8 mouse cellular contexts compared by ENCODE assay signal in the genomic region with DNA sequence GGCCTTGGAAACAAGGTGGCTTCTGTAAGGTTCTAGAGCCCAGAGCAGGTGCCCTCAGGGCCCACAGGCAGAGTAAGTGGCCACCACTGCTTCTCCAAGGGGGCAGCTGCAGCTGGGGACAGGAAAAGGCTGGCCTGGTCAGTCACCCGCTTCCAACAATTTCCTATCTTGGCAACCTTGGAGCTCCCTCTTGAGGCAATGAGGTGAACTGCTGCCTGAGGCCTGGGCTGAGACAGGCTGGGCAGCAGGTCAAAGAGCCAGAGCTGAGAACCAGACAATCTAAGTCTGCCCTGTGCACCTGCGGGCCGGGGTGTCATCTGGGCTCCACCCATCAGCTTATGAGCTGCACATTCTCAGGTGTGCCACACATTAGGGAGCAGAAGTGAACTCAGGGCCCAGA. TPM values are rescaled to one million over a fixed set of nuclear protein-coding genes. Genes with fewer than 3 reads are reported as not detected.
DNase-seq lines count a peak whose midpoint lies in the region; ATAC-seq and TF ChIP-seq lines count a peak whose summit lies in the region.

No protein-coding gene starts in this region.

- 0 out of 2 replicates have a peak, but pooled peaks cover 4% of the 10 kb centered on the region for H3K4me1 ChIP-seq in hindbrain, embryonic 10.5 days (replicated peaks)
- no peaks in the 10 kb centered on the region for H3K4me1 ChIP-seq in hindbrain, embryonic 16.5 days (ENCODE audit: control insufficient read depth, insufficient read depth, low read depth, low read length)
- H3K4me1 ChIP-seq in intestine, postnatal 0 days (replicated peaks; ENCODE audit: control insufficient read depth, insufficient read depth, low read length) = no peaks in the 10 kb centered on the region
- no peaks in the 10 kb centered on the region for H3K4me1 ChIP-seq in midbrain, postnatal 0 days (ENCODE audit: insufficient read depth, low read length)

- peak; percentile 86 for DNase-seq in hindbrain, embryonic 10.5 days (ENCODE audit: low spot score)
- DNase-seq in cerebellum, adult 9-11 months = peak; percentile 69
- peak; percentile 87 for DNase-seq in gastrocnemius, postnatal 10 days
- peak; percentile 75 to 82 for DNase-seq in left cerebral cortex, postnatal 14 days (ENCODE audit: low spot score in 2 of 2)
- peak; percentile 63 for DNase-seq in midbrain, postnatal 0 days (ENCODE audit: low spot score)
- peak; percentile 69 to 88 for DNase-seq in spleen, postnatal 4 days (ENCODE audit: low spot score in 2 of 2)

- no peaks in the 10 kb centered on the region; the same call in 1 of the 2 replicates for H3K27me3 ChIP-seq in hindbrain, embryonic 10.5 days (ENCODE audit: insufficient read depth, poor library complexity, severe bottlenecking)
- H3K27me3 ChIP-seq in hindbrain, embryonic 16.5 days (replicated peaks; ENCODE audit: control insufficient read depth, insufficient read depth, low read length) = no peaks in the 10 kb centered on the region; the same call in 1 of the 2 replicates
- no peaks in the 10 kb centered on the region for H3K27me3 ChIP-seq in intestine, postnatal 0 days (replicated peaks; ENCODE audit: control insufficient read depth, insufficient read depth, low read length)
- H3K27me3 ChIP-seq in midbrain, postnatal 0 days (ENCODE audit: insufficient read depth, low read length) = no peaks in the 10 kb centered on the region

- no peak overlapping the region for H3K4me2 ChIP-seq in hindbrain, embryonic 16.5 days (ENCODE audit: low read length)
- no peak overlapping the region for H3K4me2 ChIP-seq in intestine, postnatal 0 days (replicated peaks; ENCODE audit: low read depth)
- no peak overlapping the region for H3K4me2 ChIP-seq in midbrain, postnatal 0 days (ENCODE audit: low read depth, low read length, poor library complexity, severe bottlenecking)

- H3K36me3 ChIP-seq in hindbrain, embryonic 10.5 days = no peaks in the 10 kb centered on the region
- H3K36me3 ChIP-seq in hindbrain, embryonic 16.5 days (ENCODE audit: control insufficient read depth, insufficient read depth, low read length) = no peaks in the 10 kb centered on the region
- no peaks in the 10 kb centered on the region for H3K36me3 ChIP-seq in intestine, postnatal 0 days (ENCODE audit: control insufficient read depth, insufficient read depth)
- H3K36me3 ChIP-seq in midbrain, postnatal 0 days (ENCODE audit: insufficient read depth, low read length) = no peaks in the 10 kb centered on the region

- H3K4me3 ChIP-seq in hindbrain, embryonic 10.5 days = no peak overlapping the region
- no peak overlapping the region for H3K4me3 ChIP-seq in hindbrain, embryonic 16.5 days (ENCODE audit: low read length)
- H3K4me3 ChIP-seq in intestine, postnatal 0 days (ENCODE audit: low read depth, low read length) = no peak overlapping the region
- H3K4me3 ChIP-seq in midbrain, postnatal 0 days (ENCODE audit: low read depth, low read length) = no peak overlapping the region

- intact Hi-C loops in left cerebral cortex, postnatal 14 days (cut with DNase I) = loop anchor here (2.0 kb wide), 1 partner anchor 52 kb away; no protein-coding TSS in a partner anchor

- TF ChIP-seq CTCF in intestine, postnatal 0 days (IDR thresholded peaks at IDR 0.05; ENCODE audit: low read depth) = peak; percentile 95
- TF ChIP-seq CTCF in midbrain, postnatal 0 days (IDR thresholded peaks at IDR 0.05) = peak; percentile 87

- H3K9me3 ChIP-seq in hindbrain, embryonic 10.5 days = no peaks in the 10 kb centered on the region
- no peaks in the 10 kb centered on the region for H3K9me3 ChIP-seq in hindbrain, embryonic 16.5 days (ENCODE audit: control insufficient read depth, low read length)
- no peaks in the 10 kb centered on the region for H3K9me3 ChIP-seq in intestine, postnatal 0 days (ENCODE audit: control insufficient read depth)
- no peaks in the 10 kb centered on the region for H3K9me3 ChIP-seq in midbrain, postnatal 0 days (ENCODE audit: low read length)

- 30% methylated on average over 3 of the region's 3 CpGs for WGBS in hindbrain, embryonic 10.5 days
- WGBS in hindbrain, embryonic 16.5 days = 22% methylated on average over 3 of the region's 3 CpGs
- 11% methylated on average over 3 of the region's 3 CpGs for WGBS in intestine, postnatal 0 days
- 32% methylated on average over 3 of the region's 3 CpGs for WGBS in midbrain, postnatal 0 days

- H3K27ac ChIP-seq in hindbrain, embryonic 10.5 days = 0 out of 2 replicates have a peak overlapping the region, but pooled peaks have one; percentile 16
- no peak overlapping the region for H3K27ac ChIP-seq in hindbrain, embryonic 16.5 days (ENCODE audit: low read depth, low read length)
- no peak overlapping the region for H3K27ac ChIP-seq in intestine, postnatal 0 days (ENCODE audit: low read depth, low read length)
- no peak overlapping the region for H3K27ac ChIP-seq in midbrain, postnatal 0 days (ENCODE audit: low read depth, low read length)

- H3K9ac ChIP-seq in hindbrain, embryonic 16.5 days (ENCODE audit: low read depth, low read length) = no peak overlapping the region
- no peak overlapping the region for H3K9ac ChIP-seq in intestine, postnatal 0 days (ENCODE audit: low read depth, low read length)
- H3K9ac ChIP-seq in midbrain, postnatal 0 days (replicated peaks; ENCODE audit: low read length, poor library complexity, severe bottlenecking) = no peak overlapping the region

- no peak for ATAC-seq in hindbrain, embryonic 16.5 days
- ATAC-seq in intestine, postnatal 0 days = peak; percentile 45; the same call in 1 of the 2 replicates
- no peak; the same call in 1 of the 2 replicates for ATAC-seq in midbrain, postnatal 0 days (ENCODE audit: low FRiP score)

RNA-seq across cellular contexts. Expression of gene Cx3cr1, which starts 3.5 kb away (rescaled TPM):
- polyA plus RNA-seq in hindbrain, embryonic 10.5 days (2016; fragmentation: Nextera tagmentation; extraction: Ambion mirVana) = 6.3 and 8.2 TPM in 2 replicates
- polyA plus RNA-seq in hindbrain, embryonic 16.5 days (2015; fragmentation: Nextera tagmentation; extraction: Ambion mirVana) = 10.0 and 10.3 TPM in 2 replicates
- total RNA-seq in gastrocnemius, postnatal 10 days (2021) = 1 to 10 TPM; 2.0 to 3.2 TPM
- polyA plus RNA-seq in intestine, postnatal 0 days (2015; fragmentation: Nextera tagmentation; extraction: Ambion mirVana) = 5.4 and 6.5 TPM in 2 replicates
- 10 to 100 TPM; 34.9 to 36.7 TPM for total RNA-seq in left cerebral cortex, postnatal 14 days (2021)
- total RNA-seq in midbrain, postnatal 0 days (2014; rRNA removed) = 12.6 and 19.3 TPM in 2 replicates
- polyA plus RNA-seq in midbrain, postnatal 0 days (2015; fragmentation: Nextera tagmentation; extraction: Ambion mirVana) = 6.8 and 9.0 TPM in 2 replicates

RNA-seq across cellular contexts. Expression of gene Ccr8, which starts 18.7 kb away (rescaled TPM):
- polyA plus RNA-seq in hindbrain, embryonic 10.5 days (2016; fragmentation: Nextera tagmentation; extraction: Ambion mirVana) = not detected in 2 replicates
- not detected in 2 replicates for polyA plus RNA-seq in hindbrain, embryonic 16.5 days (2015; fragmentation: Nextera tagmentation; extraction: Ambion mirVana)
- total RNA-seq in gastrocnemius, postnatal 10 days (2021) = under 1 TPM in 1 of 2 experiments, not detected in 1; 0.23 TPM
- polyA plus RNA-seq in intestine, postnatal 0 days (2015; fragmentation: Nextera tagmentation; extraction: Ambion mirVana) = 0.25 and 0.42 TPM in 2 replicates
- not detected for total RNA-seq in left cerebral cortex, postnatal 14 days (2021)
- not detected in 2 replicates for total RNA-seq in midbrain, postnatal 0 days (2014; rRNA removed)
- not detected in 2 replicates for polyA plus RNA-seq in midbrain, postnatal 0 days (2015; fragmentation: Nextera tagmentation; extraction: Ambion mirVana)

RNA-seq across cellular contexts. Expression of gene Slc25a38, which starts 37.0 kb away (rescaled TPM):
- polyA plus RNA-seq in hindbrain, embryonic 10.5 days (2016; fragmentation: Nextera tagmentation; extraction: Ambion mirVana) = 41.6 and 43.5 TPM in 2 replicates
- polyA plus RNA-seq in hindbrain, embryonic 16.5 days (2015; fragmentation: Nextera tagmentation; extraction: Ambion mirVana) = 48.1 and 48.6 TPM in 2 replicates
- 1 to 10 TPM; 8.9 to 9.8 TPM for total RNA-seq in gastrocnemius, postnatal 10 days (2021)
- 15.8 and 16.1 TPM in 2 replicates for polyA plus RNA-seq in intestine, postnatal 0 days (2015; fragmentation: Nextera tagmentation; extraction: Ambion mirVana)
- total RNA-seq in left cerebral cortex, postnatal 14 days (2021) = 10 to 100 TPM; 24.2 to 27.0 TPM
- 46.6 and 60.0 TPM in 2 replicates for total RNA-seq in midbrain, postnatal 0 days (2014; rRNA removed)
- 35.3 and 37.8 TPM in 2 replicates for polyA plus RNA-seq in midbrain, postnatal 0 days (2015; fragmentation: Nextera tagmentation; extraction: Ambion mirVana)

RNA-seq across cellular contexts. Expression of gene Xirp1, which starts 49.8 kb away (rescaled TPM):
- polyA plus RNA-seq in hindbrain, embryonic 10.5 days (2016; fragmentation: Nextera tagmentation; extraction: Ambion mirVana) = 0.05 and 0.44 TPM in 2 replicates
- 0.35 TPM in 1 of 2 replicates, not detected in the other for polyA plus RNA-seq in hindbrain, embryonic 16.5 days (2015; fragmentation: Nextera tagmentation; extraction: Ambion mirVana)
- total RNA-seq in gastrocnemius, postnatal 10 days (2021) = 10 to 100 TPM; 58.2 to 84.6 TPM
- 0.10 and 0.14 TPM in 2 replicates for polyA plus RNA-seq in intestine, postnatal 0 days (2015; fragmentation: Nextera tagmentation; extraction: Ambion mirVana)
- under 1 TPM; 0.08 to 0.09 TPM for total RNA-seq in left cerebral cortex, postnatal 14 days (2021)
- total RNA-seq in midbrain, postnatal 0 days (2014; rRNA removed) = 0.05 TPM in 1 of 2 replicates, not detected in the other
- not detected in 2 replicates for polyA plus RNA-seq in midbrain, postnatal 0 days (2015; fragmentation: Nextera tagmentation; extraction: Ambion mirVana)

RNA-seq across cellular contexts. Expression of gene Rpsa, which starts 54.3 kb away (rescaled TPM):
- polyA plus RNA-seq in hindbrain, embryonic 10.5 days (2016; fragmentation: Nextera tagmentation; extraction: Ambion mirVana) = 1,315 and 1,519 TPM in 2 replicates
- polyA plus RNA-seq in hindbrain, embryonic 16.5 days (2015; fragmentation: Nextera tagmentation; extraction: Ambion mirVana) = 939 and 943 TPM in 2 replicates
- total RNA-seq in gastrocnemius, postnatal 10 days (2021) = 100 to 1,000 TPM; 710 to 760 TPM
- 654 and 675 TPM in 2 replicates for polyA plus RNA-seq in intestine, postnatal 0 days (2015; fragmentation: Nextera tagmentation; extraction: Ambion mirVana)
- 100 to 1,000 TPM; 505 to 517 TPM for total RNA-seq in left cerebral cortex, postnatal 14 days (2021)
- total RNA-seq in midbrain, postnatal 0 days (2014; rRNA removed) = 1,524 and 1,627 TPM in 2 replicates
- 876 and 966 TPM in 2 replicates for polyA plus RNA-seq in midbrain, postnatal 0 days (2015; fragmentation: Nextera tagmentation; extraction: Ambion mirVana)
